Mouse (Mus musculus) embryonic facial prominence, embryonic 13.5 days (tissue): ENCODE data around the gene Ube2q2. TPM values are rescaled to one million over a fixed set of nuclear protein-coding genes. Genes with fewer than 3 reads are reported as not detected.
"Not testable (repeated sequence)": the region's sequence is repeated elsewhere in the genome, so short reads cannot be mapped to it uniquely, and the experiment has no call there.

ENCODE experiments used
- ATAC-seq: fragments of 200-750 bp; cut with Nextera tagmentation; 2 replicates; pipeline ENCODE4 v1.8.0; 2017; ENCODE audit warnings: low read depth; ENCODE audit not compliant: insufficient number of reproducible peaks, insufficient read depth, low FRiP score, low TSS enrichment
- H3K27ac ChIP-seq: fragments of 300-500 bp; sonication (generic); 2 replicates; pipeline ENCODE4 v1.5.1; 2015; ENCODE audit warnings: moderate library complexity, mild to moderate bottlenecking, inconsistent platforms
- H3K27me3 ChIP-seq: fragments of 300-500 bp; sonication (generic); 2 replicates; pipeline ENCODE4 v1.6.1; 2015; ENCODE audit warnings: mild to moderate bottlenecking, inconsistent platforms
- H3K36me3 ChIP-seq: fragments of 300-500 bp; sonication (generic); 2 replicates; pipeline ENCODE4 v1.6.1; 2015; ENCODE audit warnings: mild to moderate bottlenecking, inconsistent platforms
- H3K4me1 ChIP-seq: fragments of 300-500 bp; sonication (generic); 2 replicates; pipeline ENCODE4 v1.6.1; 2015; ENCODE audit warnings: inconsistent platforms
- H3K4me2 ChIP-seq: fragments of 300-500 bp; sonication (generic); 2 replicates; pipeline ENCODE4 v1.6.1; 2015; ENCODE audit warnings: moderate library complexity, mild to moderate bottlenecking, inconsistent platforms
- H3K4me3 ChIP-seq: fragments of 300-500 bp; sonication (generic); 2 replicates; pipeline ENCODE4 v1.5.1; 2015; ENCODE audit warnings: mild to moderate bottlenecking, inconsistent platforms
- H3K9ac ChIP-seq: fragments of 300-500 bp; sonication (generic); 2 replicates; pipeline ENCODE4 v1.6.1; 2015; ENCODE audit warnings: mild to moderate bottlenecking, inconsistent platforms
- H3K9me3 ChIP-seq: fragments of 300-500 bp; sonication (generic); 2 replicates; pipeline ENCODE4 v1.6.1; 2016; ENCODE audit warnings: inconsistent platforms
- WGBS: fragments of 180-500 bp; shearing (Covaris S2); methylation state at CpG from one replicate; pipeline ENCODE4 v1.1.7; 2015; ENCODE audit warnings: mixed read lengths; 5-methylcytosine and 5-hydroxymethylcytosine counted together
- polyA plus RNA-seq: library from polyadenylated mRNA; unstranded; fragments of >200 nt; fragmentation: Nextera tagmentation; extraction: Ambion mirVana; gene quantifications from 2 replicates; pipeline ENCODE4 v1.2.1, GENCODE M21; 2015

The Ube2q2 gene
- polyA plus RNA-seq, 1 experiment from 2014 or later = 35.9 TPM

GRCm38 (mm10) chr9:55226251-55226650 is 77.6 kb downstream of the Ube2q2 start:
- Histone ChIP-seq H3K4me1 (no peaks in the 10 kb centered on the region), H3K36me3 (peaks cover 45% of the 10 kb centered on the region), H3K9ac (no peak overlapping the region), H3K27me3 (no peaks in the 10 kb centered on the region), H3K4me2 (no peak overlapping the region), H3K4me3 (no peak overlapping the region), H3K27ac (no peak overlapping the region), H3K9me3 (no peaks in the 10 kb centered on the region)
- ATAC-seq = no peak
- 81% methylated on average over 3 of the region's 3 CpGs for WGBS

GRCm38 (mm10) chr9:55228149-55228548 is 79.5 kb downstream of the Ube2q2 start:
- H3K9me3 ChIP-seq = no peaks in the 10 kb centered on the region
- no peaks in the 10 kb centered on the region for H3K27me3 ChIP-seq
- peaks cover 26% of the 10 kb centered on the region for H3K36me3 ChIP-seq
- no peak overlapping the region for H3K27ac ChIP-seq
- 84% methylated on average over 4 of the region's 4 CpGs for WGBS
- no peak overlapping the region for H3K9ac ChIP-seq
- no peaks in the 10 kb centered on the region for H3K4me1 ChIP-seq
- no peak overlapping the region for H3K4me2 ChIP-seq
- ATAC-seq = no peak
- H3K4me3 ChIP-seq = no peak overlapping the region

- ATAC-seq = no peak
- WGBS = 63% methylated on average over 10 of the region's 10 CpGs
- Histone ChIP-seq H3K4me1 (no peaks in the 10 kb centered on the region), H3K36me3 (peaks cover 17% of the 10 kb centered on the region), H3K27me3 (no peaks in the 10 kb centered on the region), H3K27ac (no peak overlapping the region), H3K9ac (no peak overlapping the region), H3K4me3 (no peak overlapping the region), H3K9me3 (no peaks in the 10 kb centered on the region), H3K4me2 (no peak overlapping the region)
Observed at GRCm38 (mm10) chr9:55229010-55229409, 80.4 kb downstream of the Ube2q2 start.

- Histone ChIP-seq H3K36me3 (no peaks in the 10 kb centered on the region), H3K9me3 (no peaks in the 10 kb centered on the region), H3K4me1 (no peaks in the 10 kb centered on the region), H3K27me3 (no peaks in the 10 kb centered on the region), H3K27ac (no peak overlapping the region), H3K9ac (no peak overlapping the region), H3K4me2 (no peak overlapping the region), H3K4me3 (no peak overlapping the region)
- ATAC-seq = no peak
- WGBS = 61% methylated on average over 6 of the region's 6 CpGs
Observed at GRCm38 (mm10) chr9:55231544-55231943, 82.9 kb downstream of the Ube2q2 start.

GRCm38 (mm10) chr9:55232110-55232509 is 83.5 kb downstream of the Ube2q2 start:
- 92% methylated on average over 5 of the region's 5 CpGs for WGBS
- Histone ChIP-seq H3K27me3 (no peaks in the 10 kb centered on the region), H3K9me3 (no peaks in the 10 kb centered on the region), H3K9ac (no peak overlapping the region), H3K27ac (no peak overlapping the region), H3K4me1 (no peaks in the 10 kb centered on the region), H3K36me3 (no peaks in the 10 kb centered on the region), H3K4me3 (no peak overlapping the region), H3K4me2 (no peak overlapping the region)
- no peak for ATAC-seq

GRCm38 (mm10) chr9:55232586-55232985 is 83.9 kb downstream of the Ube2q2 start:
- Histone ChIP-seq H3K4me2 (no peak overlapping the region), H3K9ac (no peak overlapping the region), H3K36me3 (no peaks in the 10 kb centered on the region), H3K4me3 (no peak overlapping the region), H3K4me1 (no peaks in the 10 kb centered on the region), H3K27me3 (no peaks in the 10 kb centered on the region), H3K9me3 (no peaks in the 10 kb centered on the region), H3K27ac (no peak overlapping the region)
- ATAC-seq = no peak
- 88% methylated on average over 7 of the region's 7 CpGs for WGBS

- not testable (repeated sequence) for H3K4me2 ChIP-seq, H3K9ac ChIP-seq, H3K27me3 ChIP-seq, H3K9me3 ChIP-seq, H3K36me3 ChIP-seq, H3K27ac ChIP-seq, H3K4me1 ChIP-seq, H3K4me3 ChIP-seq, ATAC-seq
- 64% methylated on average over 11 of the region's 11 CpGs for WGBS
Observed at GRCm38 (mm10) chr9:55233076-55233475, 84.4 kb downstream of the Ube2q2 start.

GRCm38 (mm10) chr9:55236235-55237165 is 87.8 kb downstream of the Ube2q2 start:
- H3K36me3 ChIP-seq = no peaks in the 10 kb centered on the region
- no peak overlapping the region for H3K9ac ChIP-seq
- no peaks in the 10 kb centered on the region for H3K27me3 ChIP-seq
- no peak overlapping the region for H3K4me2 ChIP-seq
- H3K27ac ChIP-seq = no peak overlapping the region
- H3K9me3 ChIP-seq = no peaks in the 10 kb centered on the region
- no peak for ATAC-seq
- WGBS = 72% methylated on average over 13 of the region's 13 CpGs
- H3K4me1 ChIP-seq = no peaks in the 10 kb centered on the region
- no peak overlapping the region for H3K4me3 ChIP-seq

GRCm38 (mm10) chr9:55240852-55241251 is 92.2 kb downstream of the Ube2q2 start:
- H3K27me3 ChIP-seq = no peaks in the 10 kb centered on the region
- no peak overlapping the region for H3K27ac ChIP-seq
- H3K36me3 ChIP-seq = no peaks in the 10 kb centered on the region
- no peaks in the 10 kb centered on the region for H3K9me3 ChIP-seq
- 90% methylated on average over 5 of the region's 5 CpGs for WGBS
- ATAC-seq = no peak
- H3K9ac ChIP-seq = no peak overlapping the region
- no peak overlapping the region for H3K4me3 ChIP-seq
- no peaks in the 10 kb centered on the region for H3K4me1 ChIP-seq
- no peak overlapping the region for H3K4me2 ChIP-seq

- H3K4me2 ChIP-seq = peak overlapping the region; percentile 56
- no peaks in the 10 kb centered on the region for H3K4me1 ChIP-seq
- H3K9me3 ChIP-seq = no peaks in the 10 kb centered on the region
- 36% methylated on average over 24 of the region's 24 CpGs for WGBS
- no peak overlapping the region for H3K27ac ChIP-seq
- peak overlapping the region; percentile 46; the same call in 1 of the 2 replicates for H3K9ac ChIP-seq
- H3K4me3 ChIP-seq = peak overlapping the region; percentile 32
- ATAC-seq = no peak
- no peaks in the 10 kb centered on the region for H3K27me3 ChIP-seq
- no peaks in the 10 kb centered on the region for H3K36me3 ChIP-seq
Observed at GRCm38 (mm10) chr9:55241863-55242685, 93.4 kb downstream of the Ube2q2 start.

GRCm38 (mm10) chr9:55243280-55243679 is 94.6 kb downstream of the Ube2q2 start:
- Histone ChIP-seq H3K4me2 (no peak overlapping the region), H3K4me3 (no peak overlapping the region), H3K4me1 (no peaks in the 10 kb centered on the region), H3K9ac (no peak overlapping the region), H3K27ac (no peak overlapping the region), H3K36me3 (no peaks in the 10 kb centered on the region), H3K9me3 (no peaks in the 10 kb centered on the region), H3K27me3 (no peaks in the 10 kb centered on the region)
- no peak for ATAC-seq
- WGBS = 80% methylated on average over 3 of the region's 3 CpGs

- no peaks in the 10 kb centered on the region for H3K4me1 ChIP-seq
- no peak overlapping the region for H3K27ac ChIP-seq
- H3K4me2 ChIP-seq = no peak overlapping the region
- H3K9me3 ChIP-seq = no peaks in the 10 kb centered on the region
- no peaks in the 10 kb centered on the region for H3K36me3 ChIP-seq
- WGBS = 77% methylated on average over 3 of the region's 3 CpGs
- H3K4me3 ChIP-seq = no peak overlapping the region
- no peaks in the 10 kb centered on the region for H3K27me3 ChIP-seq
- no peak for ATAC-seq
- H3K9ac ChIP-seq = no peak overlapping the region
Observed at GRCm38 (mm10) chr9:55244079-55244478, 95.4 kb downstream of the Ube2q2 start.
